Mouse (Mus musculus) E14TG2a.4 (cell line): Measurements from ENCODE around the gene Prkce.

ENCODE experiments used
- CTCF ChIP-seq: conservative IDR thresholded peaks from 2 replicates; pipeline ENCODE4 v1.5.1; 2014; ENCODE audit warnings: low read length
- NANOG ChIP-seq: IDR thresholded peaks from 2 replicates; pipeline ENCODE4 v1.6.1; 2014; ENCODE audit warnings: borderline replicate concordance, low read length, mixed read lengths

DNA sequence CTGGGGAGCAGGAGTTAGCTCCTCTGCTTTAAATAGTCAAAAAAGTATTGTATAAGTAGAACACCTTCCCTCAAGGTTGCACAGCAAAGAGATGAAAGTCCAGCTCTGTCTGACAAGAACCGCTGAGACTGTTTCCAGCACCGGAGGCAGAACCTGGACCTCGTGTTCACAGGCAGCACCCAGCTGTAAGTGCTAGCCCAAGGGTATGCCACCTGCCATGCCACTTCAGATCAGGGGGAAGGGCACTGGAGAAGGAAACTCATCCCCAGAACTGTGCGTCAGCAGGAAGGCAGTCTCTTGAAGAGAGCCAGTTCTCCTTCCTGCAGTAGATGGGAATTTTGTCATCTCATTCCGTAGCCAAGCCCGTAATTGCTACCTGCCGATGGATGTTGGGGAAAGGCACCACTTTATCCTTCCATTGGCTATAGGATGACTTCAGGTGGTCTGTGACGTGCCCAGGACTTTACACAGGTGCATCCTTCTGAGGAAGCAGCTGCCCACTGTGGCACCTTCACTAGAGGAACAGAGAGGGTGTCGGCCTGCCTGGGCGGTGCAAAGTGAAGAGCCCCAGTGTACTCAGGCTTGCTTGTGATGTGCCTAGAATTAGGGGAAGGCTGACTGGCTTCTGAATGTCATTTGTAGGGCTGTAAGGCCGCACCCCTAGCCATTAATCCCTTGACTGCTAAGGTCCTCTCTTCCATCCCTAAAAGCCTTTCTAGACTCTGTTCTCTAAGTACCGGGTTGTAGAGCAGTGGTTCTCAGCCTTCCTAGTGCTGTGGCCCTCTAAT is 269.2 kb downstream of the Prkce start:
- no peak for TF ChIP-seq CTCF
- TF ChIP-seq NANOG: no peak
